Mouse (Mus musculus) thymus, adult 2 months (tissue): Measurements from ENCODE around the gene Olfr1181. TPM values are rescaled to one million over a fixed set of nuclear protein-coding genes. Genes with fewer than 3 reads are reported as not detected.
"Not testable (repeated sequence)": the region's sequence is repeated elsewhere in the genome, so short reads cannot be mapped to it uniquely, and the experiment has no call there.

Experiments used
- DNase-seq: peaks from one replicate; pipeline ENCODE4 v3.0.0; 2021
- H3K27ac ChIP-seq: fragments of 200-500 bp; 2 replicates; pipeline ENCODE4 v1.5.1; 2012; ENCODE audit warnings: low read length, control low read depth; ENCODE audit not compliant: control insufficient read depth, insufficient read depth
- H3K27me3 ChIP-seq: fragments of 200-500 bp; 2 replicates; pipeline ENCODE4 v1.6.1; 2012; ENCODE audit warnings: mild to moderate bottlenecking, low read length, moderate library complexity, mixed read lengths; ENCODE audit not compliant: control insufficient read depth, insufficient read depth
- H3K36me3 ChIP-seq: fragments of 200-500 bp; 2 replicates; pipeline ENCODE4 v1.6.1; 2012; ENCODE audit warnings: mild to moderate bottlenecking, low read length, moderate library complexity; ENCODE audit not compliant: control insufficient read depth, insufficient read depth
- H3K4me1 ChIP-seq: fragments of 200-500 bp; replicated peaks from 2 replicates; pipeline ENCODE4 v1.6.1; 2012; ENCODE audit warnings: low read length; ENCODE audit not compliant: control insufficient read depth, insufficient read depth
- H3K4me3 ChIP-seq: fragments of 200-500 bp; 2 replicates; pipeline ENCODE4 v1.5.1; 2012; ENCODE audit warnings: mild to moderate bottlenecking, low read length, control low read depth, moderate library complexity; ENCODE audit not compliant: control insufficient read depth, insufficient read depth
- CTCF ChIP-seq: fragments of 200-500 bp; IDR thresholded peaks from 2 replicates; pipeline ENCODE4 v1.5.1; 2012; ENCODE audit warnings: mild to moderate bottlenecking, control low read depth, low read length, moderate library complexity, borderline replicate concordance; ENCODE audit not compliant: control insufficient read depth, poor library complexity, insufficient read depth; ENCODE audit errors: extremely low read depth
- POLR2A ChIP-seq: fragments of 200-500 bp; IDR thresholded peaks from 2 replicates; pipeline ENCODE4 v1.6.1; 2012; ENCODE audit warnings: mild to moderate bottlenecking, low read length, control low read depth, moderate library complexity; ENCODE audit not compliant: control insufficient read depth, poor library complexity, insufficient read depth; ENCODE audit errors: extremely low read depth
- WGBS: fragments of 180-500 bp; shearing (Covaris S2); methylation state at CpG from one replicate; pipeline ENCODE4 v1.1.7; 2018; 5-methylcytosine and 5-hydroxymethylcytosine counted together
- polyA plus RNA-seq: library from polyadenylated mRNA; depleted of rRNA; stranded (reverse); fragments of >200 nt; gene quantifications from 2 replicates; pipeline ENCODE4 v1.2.3, GENCODE M21; 2012; rRNA removed

The Olfr1181 gene
- polyA plus RNA-seq, result not detected in 2 replicates

DNA sequence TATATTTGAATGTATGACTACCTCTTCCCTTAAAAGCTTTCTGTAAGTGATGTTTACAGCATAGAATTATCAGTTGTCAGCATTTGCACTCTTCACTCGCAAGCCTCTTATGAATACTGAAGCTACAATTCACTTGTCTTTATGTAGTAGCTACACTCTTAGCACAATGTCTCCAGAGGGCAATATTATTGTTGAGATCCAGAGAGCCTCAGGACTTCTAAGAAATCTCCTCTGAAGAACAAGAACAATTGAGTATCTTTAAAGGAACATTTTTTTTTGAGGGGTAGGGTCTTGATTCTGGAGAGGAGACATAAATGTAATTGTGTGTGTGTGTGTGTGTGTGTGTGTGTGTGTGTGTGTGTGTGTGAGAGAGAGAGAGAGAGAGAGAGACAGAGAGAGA, at the start of gene Olfr1181:
Gene Olfr1181 (minus strand): TSS at position 101 of the 400 bp plus-strand sequence.
- Histone ChIP-seq H3K36me3 (no peaks in the 10 kb centered on the region), H3K4me1 (no peaks in the 10 kb centered on the region), H3K27ac (no peak within 1 kb of the TSS), H3K4me3 (no peak within 1 kb of the TSS), H3K27me3 (no peaks in the 10 kb centered on the region)
- no peak for DNase-seq
- no peak for TF ChIP-seq CTCF
- TF ChIP-seq POLR2A, result no peak
- 93% methylated on average over 1 of the region's 1 CpGs for WGBS

DNA sequence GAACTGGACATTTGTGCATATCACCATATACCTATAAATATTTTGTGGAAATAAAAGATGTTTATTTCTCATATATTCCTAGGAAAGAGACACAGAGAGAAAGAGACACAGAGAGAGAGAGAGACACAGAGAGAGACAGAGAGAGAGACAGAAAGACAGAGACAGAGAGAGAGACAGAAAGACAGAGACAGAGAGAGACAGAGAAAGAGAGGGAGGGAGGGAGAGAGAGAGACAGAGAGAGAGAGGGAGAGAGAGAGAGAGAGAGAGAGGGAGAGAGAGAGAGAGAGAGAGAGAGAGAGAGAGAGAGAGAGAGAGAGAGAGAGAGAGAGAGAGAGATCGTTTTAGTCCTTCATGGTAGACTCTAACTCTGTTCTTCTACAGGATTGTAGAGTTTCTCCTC, 28.6 kb upstream of the Olfr1181 start, which contains the start of gene Olfr1183:
Gene Olfr1183 (plus strand): TSS at position 301 of the 400 bp plus-strand sequence.
- DNase-seq, H3K27me3 ChIP-seq, H3K36me3 ChIP-seq, H3K4me1 ChIP-seq, H3K27ac ChIP-seq, H3K4me3 ChIP-seq: not testable (repeated sequence)
- WGBS, result 100% methylated on average over 1 of the region's 1 CpGs

- no peaks in the 10 kb centered on the region for H3K4me1 ChIP-seq
- H3K36me3 ChIP-seq, result no peaks in the 10 kb centered on the region
- no peaks in the 10 kb centered on the region for H3K27me3 ChIP-seq
- no peak for DNase-seq
- H3K4me3 ChIP-seq, result no peak within 1 kb of the TSS
- no peak within 1 kb of the TSS for H3K27ac ChIP-seq
- TF ChIP-seq POLR2A (no peak), CTCF (no peak)
- 100% methylated on average over 1 of the region's 1 CpGs for WGBS
These were observed 23.1 kb upstream of the Olfr1181 start, which contains the start of gene Gm13757 for GRCm38 (mm10) chr2:88449031-88449430. Gene Gm13757 (minus strand): TSS chr2:88449131.

GRCm38 (mm10) chr2:88419051-88419450, 6.9 kb downstream of the Olfr1181 start, which contains the start of gene Olfr1180:
Gene Olfr1180 (minus strand): TSS chr2:88419151.
- H3K4me1 ChIP-seq, result no peaks in the 10 kb centered on the region
- no peaks in the 10 kb centered on the region for H3K36me3 ChIP-seq
- DNase-seq, result no peak
- 89% methylated on average over 2 of the region's 2 CpGs for WGBS
- TF ChIP-seq CTCF, result no peak
- TF ChIP-seq POLR2A, result no peak
- H3K27ac ChIP-seq, result no peak within 1 kb of the TSS
- no peaks in the 10 kb centered on the region for H3K27me3 ChIP-seq
- H3K4me3 ChIP-seq, result no peak within 1 kb of the TSS

DNA sequence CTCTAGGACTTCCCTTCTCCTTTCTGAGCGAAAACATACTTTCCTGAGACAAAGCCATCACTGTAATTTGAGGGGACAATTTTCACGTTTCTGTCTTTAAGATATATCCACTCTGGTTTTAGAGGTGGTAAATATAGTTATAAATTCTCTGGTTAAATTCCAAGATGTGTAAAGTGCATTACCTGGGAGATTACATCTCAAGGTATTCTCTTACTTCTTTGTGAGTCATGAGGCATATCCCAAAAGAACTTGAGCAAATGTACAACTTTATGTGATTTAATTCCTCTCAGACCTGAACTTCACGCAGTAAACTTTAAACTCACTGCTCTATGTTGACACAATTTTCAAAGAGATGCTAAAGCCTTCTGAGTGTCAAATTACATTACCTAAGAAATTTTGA, 19.6 kb downstream of the Olfr1181 start, which contains the start of gene Olfr1179:
Gene Olfr1179 (minus strand): TSS at position 101 of the 400 bp plus-strand sequence.
- no peaks in the 10 kb centered on the region for H3K4me1 ChIP-seq
- DNase-seq, result no peak
- H3K27ac ChIP-seq, result no peak within 1 kb of the TSS
- no peak within 1 kb of the TSS for H3K4me3 ChIP-seq
- TF ChIP-seq POLR2A (no peak), CTCF (no peak)
- H3K27me3 ChIP-seq, result no peaks in the 10 kb centered on the region
- 90% methylated on average over 3 of the region's 3 CpGs for WGBS
- H3K36me3 ChIP-seq, result no peaks in the 10 kb centered on the region

DNA sequence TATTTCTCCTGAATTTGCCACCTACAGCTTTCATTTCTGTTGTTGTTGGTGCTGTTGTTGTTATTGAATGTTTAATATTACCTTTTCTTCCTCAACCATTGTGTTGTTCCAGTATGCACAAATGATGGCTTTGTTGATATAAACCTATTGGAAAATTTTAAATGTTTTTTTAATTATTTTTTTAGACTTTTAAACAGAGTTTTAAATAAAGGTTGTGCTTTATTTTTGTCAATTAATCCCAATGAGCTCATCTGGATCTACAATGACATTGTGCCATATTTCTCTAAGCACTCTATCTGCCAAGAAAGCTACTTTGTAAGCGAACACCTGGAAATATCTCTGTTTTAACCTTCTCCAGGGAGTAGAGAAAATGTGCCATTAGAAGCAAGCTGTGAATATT, 39.2 kb downstream of the Olfr1181 start, which contains the start of gene Olfr1178:
Gene Olfr1178 (plus strand): TSS at position 301 of the 400 bp plus-strand sequence.
- H3K4me1 ChIP-seq, result no peaks in the 10 kb centered on the region
- no peak for DNase-seq
- no peaks in the 10 kb centered on the region for H3K36me3 ChIP-seq
- TF ChIP-seq POLR2A (no peak), CTCF (no peak)
- H3K4me3 ChIP-seq, result no peak within 1 kb of the TSS
- 91% methylated on average over 1 of the region's 1 CpGs for WGBS
- H3K27ac ChIP-seq, result no peak within 1 kb of the TSS
- H3K27me3 ChIP-seq, result no peaks in the 10 kb centered on the region

Other genes with a start within 250 kb of the Olfr1181 start
- gene Olfr1168, start 244.3 kb downstream of the Olfr1181 start, polyA plus RNA-seq, result not detected in 2 replicates
- not detected in 2 replicates for gene Olfr1170, start 197.8 kb downstream of the Olfr1181 start, polyA plus RNA-seq
- not detected in 2 replicates for gene Olfr1173, start 146.3 kb downstream of the Olfr1181 start, polyA plus RNA-seq
- gene Olfr1174-ps, start 111.0 kb downstream of the Olfr1181 start, polyA plus RNA-seq, result 0.05 TPM in 1 of 2 replicates, not detected in the other
- gene Olfr1175-ps, start 99.0 kb downstream of the Olfr1181 start, polyA plus RNA-seq, result not detected in 2 replicates
- not detected in 2 replicates for gene Olfr1176, start 89.5 kb downstream of the Olfr1181 start, polyA plus RNA-seq
- not detected in 2 replicates for gene Olfr1177-ps, start 79.7 kb downstream of the Olfr1181 start, polyA plus RNA-seq
- not detected in 2 replicates for gene Olfr1178, start 39.1 kb downstream of the Olfr1181 start, polyA plus RNA-seq
- gene Olfr1179, start 19.7 kb downstream of the Olfr1181 start, polyA plus RNA-seq, result not detected in 2 replicates
- gene Olfr1180, start 7.0 kb downstream of the Olfr1181 start, polyA plus RNA-seq, result not detected in 2 replicates
- gene Gm13757, start 23.0 kb upstream of the Olfr1181 start, polyA plus RNA-seq, result not detected in 2 replicates
- gene Olfr1183, start 28.7 kb upstream of the Olfr1181 start, polyA plus RNA-seq, result not detected in 2 replicates
- gene Olfr1184, start 57.4 kb upstream of the Olfr1181 start, polyA plus RNA-seq, result not detected in 2 replicates
- not detected in 2 replicates for gene Olfr1185-ps1, start 67.1 kb upstream of the Olfr1181 start, polyA plus RNA-seq
- gene Olfr1186, start 92.4 kb upstream of the Olfr1181 start, polyA plus RNA-seq, result not detected in 2 replicates
- not detected in 2 replicates for gene Olfr1188, start 130.8 kb upstream of the Olfr1181 start, polyA plus RNA-seq
- gene Olfr1189, start 160.3 kb upstream of the Olfr1181 start, polyA plus RNA-seq, result not detected in 2 replicates
- not detected in 2 replicates for gene Olfr1191-ps1, start 214.4 kb upstream of the Olfr1181 start, polyA plus RNA-seq
- not detected in 2 replicates for gene Olfr1192-ps1, start 222.3 kb upstream of the Olfr1181 start, polyA plus RNA-seq
- not detected in 2 replicates for gene Olfr1193, start 249.5 kb upstream of the Olfr1181 start, polyA plus RNA-seq